Mouse (Mus musculus): Measurements from ENCODE around the gene Psma6. TPM values are rescaled to one million over a fixed set of nuclear protein-coding genes. Genes with fewer than 3 reads are reported as not detected.
"Not testable (repeated sequence)": the region's sequence is repeated elsewhere in the genome, so short reads cannot be mapped to it uniquely, and the experiment has no call there.

Gene Psma6
- polyA plus RNA-seq, 1 experiment from 2014 or later = 465 TPM

GRCm38 (mm10) chr12:55377610-55377980 lies 6.4 kb upstream of the Psma6 start:
- Histone ChIP-seq H3K27me3 (no peaks in the 10 kb centered on the region), H3K4me1 (replicated peaks) (no peaks in the 10 kb centered on the region), H3K36me3 (peaks cover 16% of the 10 kb centered on the region; the same call in 1 of the 2 replicates), H3K27ac (no peak overlapping the region), H3K4me3 (replicated peaks) (no peak overlapping the region), H3K4me2 (replicated peaks) (no peak overlapping the region), H3K9me3 (no peaks in the 10 kb centered on the region), H3K9ac (replicated peaks) (no peak overlapping the region)
- WGBS = 75% methylated on average over 6 of the region's 6 CpGs
- ATAC-seq = no peak

DNA sequence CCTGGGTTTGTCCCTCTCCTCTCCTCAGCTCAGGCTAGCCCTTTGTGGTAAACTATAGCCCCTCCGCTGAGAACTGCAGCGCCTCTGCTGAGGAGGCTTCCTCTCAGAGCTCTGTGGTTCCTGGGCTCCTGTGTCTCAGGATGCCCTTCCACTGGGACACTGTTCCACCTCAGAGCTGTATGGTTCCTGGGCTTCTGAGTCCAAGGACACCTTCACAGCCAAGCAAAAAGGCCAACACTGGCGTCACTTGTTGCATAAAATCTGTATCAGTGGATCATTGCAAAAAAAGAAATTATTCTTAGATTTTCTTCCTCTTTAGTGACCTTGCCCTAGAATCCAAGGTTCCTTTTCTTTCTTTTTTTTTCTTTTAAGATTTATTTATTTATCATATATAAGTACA lies 804 bp downstream of the Psma6 start:
- WGBS = 95% methylated on average over 3 of the region's 3 CpGs
- Histone ChIP-seq H3K4me3 (replicated peaks) (no peak overlapping the region), H3K27ac (no peak overlapping the region), H3K9me3 (no peaks in the 10 kb centered on the region), H3K4me2 (replicated peaks) (no peak overlapping the region), H3K9ac (replicated peaks) (no peak overlapping the region), H3K27me3 (no peaks in the 10 kb centered on the region), H3K4me1 (replicated peaks) (peaks cover 3% of the 10 kb centered on the region; the same call in 1 of the 2 replicates), H3K36me3 (peaks cover 9% of the 10 kb centered on the region; the same call in 1 of the 2 replicates)
- ATAC-seq = no peak

DNA sequence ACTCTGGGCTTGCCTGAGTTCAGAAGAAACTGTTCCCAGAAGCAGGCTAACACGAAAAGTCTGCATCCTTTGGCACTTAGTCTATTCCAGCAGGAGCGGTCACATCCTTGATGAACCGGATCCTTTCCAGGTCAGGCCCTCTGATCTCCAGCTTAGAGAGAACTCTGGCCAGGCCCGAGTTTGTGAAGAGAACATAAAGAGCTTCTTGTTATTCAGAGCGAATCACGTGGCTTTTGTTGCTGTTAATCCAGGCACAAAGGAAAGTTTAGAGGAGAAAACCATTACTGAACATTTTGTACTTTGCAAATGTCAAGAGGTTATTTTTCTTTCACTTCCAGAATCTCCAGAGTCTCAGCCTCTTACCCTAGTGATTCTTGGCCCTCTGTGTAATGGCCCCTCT lies 1.9 kb downstream of the Psma6 start:
- peaks cover 3% of the 10 kb centered on the region; the same call in 1 of the 2 replicates for H3K4me1 ChIP-seq (replicated peaks)
- WGBS = 10% methylated on average over 6 of the region's 6 CpGs
- no peak overlapping the region for H3K4me3 ChIP-seq (replicated peaks)
- H3K9me3 ChIP-seq = no peaks in the 10 kb centered on the region
- no peak overlapping the region for H3K9ac ChIP-seq (replicated peaks)
- no peak overlapping the region for H3K4me2 ChIP-seq (replicated peaks)
- peaks cover 9% of the 10 kb centered on the region; the same call in 1 of the 2 replicates for H3K36me3 ChIP-seq
- no peak for ATAC-seq
- H3K27me3 ChIP-seq = no peaks in the 10 kb centered on the region
- H3K27ac ChIP-seq = no peak overlapping the region

DNA sequence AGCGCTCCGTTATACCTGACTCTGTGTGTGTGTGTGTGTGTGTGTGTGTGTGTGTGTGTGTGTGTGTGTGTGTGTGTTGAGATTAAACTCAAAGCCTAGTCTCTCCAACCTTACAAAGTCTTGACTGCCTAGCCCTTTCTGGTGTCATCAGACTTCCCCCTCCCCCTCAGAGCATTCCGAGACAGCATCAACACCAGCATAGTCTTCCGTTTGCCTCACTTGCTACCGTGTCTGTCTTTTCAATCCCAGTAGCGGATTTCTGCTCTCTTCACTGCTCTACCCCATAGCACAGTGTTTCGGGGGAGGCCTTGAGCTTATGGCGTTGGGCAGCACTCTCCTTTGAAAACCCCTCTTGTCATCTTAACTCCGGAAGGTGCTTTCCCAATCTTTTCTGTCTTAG lies 2.4 kb downstream of the Psma6 start:
- ATAC-seq = no peak
- 56% methylated on average over 9 of the region's 9 CpGs for WGBS
- H3K4me1 ChIP-seq (replicated peaks) = peaks cover 3% of the 10 kb centered on the region; the same call in 1 of the 2 replicates

DNA sequence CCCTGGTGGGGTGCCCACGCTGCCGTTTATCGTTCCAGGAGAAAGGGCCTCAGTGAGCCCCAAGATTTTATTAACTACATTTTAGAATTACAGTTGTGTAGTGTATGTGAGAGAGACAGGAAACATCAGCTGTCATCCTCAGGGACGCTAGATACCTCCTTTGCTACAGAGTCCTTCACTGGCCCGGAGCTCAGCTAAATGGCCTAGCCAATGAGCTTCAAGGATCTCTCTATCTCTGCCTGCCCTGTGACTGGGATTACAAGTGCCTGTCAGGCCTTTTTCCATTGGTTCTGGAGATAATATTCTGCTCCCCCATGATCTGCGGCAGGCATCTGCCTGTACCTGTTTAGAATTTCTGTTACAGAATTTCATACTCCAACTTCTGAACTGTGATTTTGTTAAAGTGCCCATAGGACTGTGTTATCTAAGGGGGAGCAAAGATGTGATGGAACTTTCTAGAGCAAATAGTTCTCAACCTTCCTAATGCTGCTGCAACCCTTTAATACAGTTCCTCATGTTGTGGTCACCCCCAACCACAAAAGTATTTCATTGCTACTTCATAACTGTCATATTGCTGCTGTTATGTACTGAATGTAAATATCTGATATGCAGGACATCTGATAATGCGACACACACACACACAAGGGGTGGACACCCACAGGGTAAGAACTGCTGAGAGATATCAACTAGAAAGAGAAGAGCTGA lies 3.2 kb downstream of the Psma6 start:
- H3K9ac ChIP-seq (replicated peaks) = no peak overlapping the region
- no peaks in the 10 kb centered on the region for H3K27me3 ChIP-seq
- WGBS = 83% methylated on average over 7 of the region's 7 CpGs
- peaks cover 3% of the 10 kb centered on the region; the same call in 1 of the 2 replicates for H3K4me1 ChIP-seq (replicated peaks)
- H3K4me2 ChIP-seq (replicated peaks) = no peak overlapping the region
- H3K36me3 ChIP-seq = peaks cover 6% of the 10 kb centered on the region; the same call in 1 of the 2 replicates
- no peak for ATAC-seq
- H3K9me3 ChIP-seq = no peaks in the 10 kb centered on the region
- H3K4me3 ChIP-seq (replicated peaks) = no peak overlapping the region
- no peak overlapping the region for H3K27ac ChIP-seq

More for the DNA sequence above, 2.4 kb downstream of the Psma6 start:
- H3K27ac ChIP-seq = no peak overlapping the region
- no peak overlapping the region for H3K9ac ChIP-seq (replicated peaks)
- H3K27me3 ChIP-seq = no peaks in the 10 kb centered on the region
- no peaks in the 10 kb centered on the region for H3K9me3 ChIP-seq
- H3K4me3 ChIP-seq (replicated peaks) = no peak overlapping the region
- no peak overlapping the region for H3K4me2 ChIP-seq (replicated peaks)
- H3K36me3 ChIP-seq = peaks cover 9% of the 10 kb centered on the region; the same call in 1 of the 2 replicates

GRCm38 (mm10) chr12:55387788-55388465 lies 3.9 kb downstream of the Psma6 start:
- no peak for ATAC-seq
- H3K9me3 ChIP-seq = no peaks in the 10 kb centered on the region
- H3K36me3 ChIP-seq = no peaks in the 10 kb centered on the region
- no peaks in the 10 kb centered on the region for H3K27me3 ChIP-seq
- no peak overlapping the region for H3K4me3 ChIP-seq (replicated peaks)
- H3K9ac ChIP-seq (replicated peaks) = no peak overlapping the region
- H3K27ac ChIP-seq = no peak overlapping the region
- no peak overlapping the region for H3K4me2 ChIP-seq (replicated peaks)
- WGBS = 70% methylated on average over 11 of the region's 11 CpGs
- peaks cover 3% of the 10 kb centered on the region; the same call in 1 of the 2 replicates for H3K4me1 ChIP-seq (replicated peaks)

DNA sequence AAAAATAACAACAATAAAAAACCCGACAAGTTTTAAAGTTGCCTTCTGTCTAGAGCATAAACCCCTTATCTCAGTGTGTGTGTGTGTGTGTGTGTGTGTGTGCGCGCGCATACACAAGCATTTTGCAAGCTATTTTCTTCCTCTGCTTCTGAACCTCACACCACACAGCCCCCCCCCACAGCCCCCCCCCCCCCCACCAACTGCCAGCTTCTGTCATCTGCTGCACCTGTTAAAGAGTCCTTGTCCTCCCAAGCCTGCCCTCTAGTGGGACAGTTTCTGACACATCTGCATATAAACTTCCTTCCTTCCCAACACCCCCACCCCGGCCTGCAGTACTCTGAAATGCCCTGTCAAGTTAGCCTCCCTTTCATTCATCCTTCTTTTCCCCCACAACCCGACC lies 4.5 kb downstream of the Psma6 start:
- no peak overlapping the region for H3K4me3 ChIP-seq (replicated peaks)
- H3K4me1 ChIP-seq (replicated peaks) = peaks cover 3% of the 10 kb centered on the region; the same call in 1 of the 2 replicates
- no peak overlapping the region for H3K27ac ChIP-seq
- H3K4me2 ChIP-seq (replicated peaks) = no peak overlapping the region
- H3K36me3 ChIP-seq = no peaks in the 10 kb centered on the region
- 67% methylated on average over 6 of the region's 6 CpGs for WGBS
- ATAC-seq = no peak
- no peaks in the 10 kb centered on the region for H3K27me3 ChIP-seq
- no peak overlapping the region for H3K9ac ChIP-seq (replicated peaks)
- H3K9me3 ChIP-seq = no peaks in the 10 kb centered on the region

DNA sequence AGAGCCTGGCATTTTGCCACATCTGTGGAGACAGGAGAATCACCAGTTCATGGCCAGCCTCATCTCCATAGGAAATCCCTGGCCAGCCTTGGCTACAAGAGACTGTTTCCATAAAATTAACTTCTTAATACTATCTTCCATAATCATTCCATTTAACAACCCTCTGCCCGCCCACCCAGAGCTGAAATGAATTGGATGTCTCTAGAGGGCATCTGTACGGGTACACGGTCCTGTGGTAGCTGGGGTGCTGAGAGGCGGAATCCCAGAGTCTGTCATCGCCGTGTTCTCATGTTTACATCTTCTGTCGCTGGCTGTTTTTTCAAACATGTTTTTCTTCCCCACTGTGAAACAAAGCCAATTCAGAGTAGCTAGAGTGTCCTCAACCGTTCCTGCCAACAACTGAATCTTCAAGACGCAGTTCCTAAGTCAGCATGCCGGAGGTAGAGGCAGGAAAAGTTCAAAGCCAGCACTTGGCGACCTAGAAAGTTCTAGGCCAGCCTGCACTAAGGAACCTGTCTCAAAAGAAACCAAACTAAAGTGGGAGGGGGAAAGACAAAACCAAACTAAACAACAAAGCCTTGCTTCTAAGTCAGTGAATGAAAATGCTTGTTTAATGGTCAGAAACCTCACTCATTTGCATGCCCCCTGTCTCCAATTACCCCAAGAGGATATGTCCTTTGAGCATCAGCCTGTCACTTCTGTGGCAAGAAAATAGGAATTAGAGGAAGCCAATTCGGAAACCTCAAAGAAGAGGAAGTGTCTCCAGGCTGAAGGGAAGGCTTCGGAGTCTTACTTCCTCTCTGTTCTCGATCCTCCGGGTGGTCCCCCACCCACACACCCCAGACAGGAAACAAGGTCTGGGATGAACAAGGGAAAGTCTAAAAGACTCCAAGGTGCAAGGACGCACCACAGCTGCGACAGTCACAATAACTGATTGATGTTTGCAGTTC lies 5.4 kb downstream of the Psma6 start:
- Histone ChIP-seq H3K4me1 (replicated peaks) (peaks cover 3% of the 10 kb centered on the region; the same call in 1 of the 2 replicates), H3K36me3 (no peaks in the 10 kb centered on the region), H3K27me3 (no peaks in the 10 kb centered on the region), H3K4me3 (replicated peaks) (no peak overlapping the region), H3K9me3 (no peaks in the 10 kb centered on the region), H3K4me2 (replicated peaks) (no peak overlapping the region), H3K9ac (replicated peaks) (no peak overlapping the region), H3K27ac (no peak overlapping the region)
- no peak for ATAC-seq
- 88% methylated on average over 17 of the region's 17 CpGs for WGBS

DNA sequence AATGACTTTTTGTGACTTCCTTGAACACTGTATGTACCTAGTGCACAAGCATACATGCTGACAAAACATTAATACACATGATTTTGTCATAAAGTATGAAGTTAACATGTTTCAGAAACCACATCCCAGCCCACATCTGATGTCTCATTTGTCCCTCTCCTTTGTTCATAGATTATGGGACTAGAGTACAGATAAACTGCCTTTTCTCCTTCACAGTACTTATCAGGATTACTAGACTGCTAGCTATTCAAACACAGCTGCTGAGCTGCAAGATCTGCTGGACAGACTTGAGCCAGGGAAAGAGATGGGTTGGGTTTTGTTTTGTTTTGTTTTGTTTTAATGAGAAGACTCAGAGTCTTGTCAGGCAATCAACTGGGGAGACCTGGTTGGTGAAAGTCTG lies 8.1 kb downstream of the Psma6 start:
- Histone ChIP-seq H3K9me3 (no peaks in the 10 kb centered on the region), H3K4me2 (replicated peaks) (no peak overlapping the region), H3K36me3 (no peaks in the 10 kb centered on the region), H3K4me3 (replicated peaks) (no peak overlapping the region), H3K4me1 (replicated peaks) (no peaks in the 10 kb centered on the region), H3K9ac (replicated peaks) (no peak overlapping the region), H3K27me3 (no peaks in the 10 kb centered on the region), H3K27ac (no peak overlapping the region)
- ATAC-seq = no peak

- no peak overlapping the region for H3K27ac ChIP-seq
- H3K36me3 ChIP-seq = no peaks in the 10 kb centered on the region
- ATAC-seq = no peak
- H3K4me3 ChIP-seq (replicated peaks) = no peak overlapping the region
- WGBS = 84% methylated on average over 11 of the region's 11 CpGs
- no peak overlapping the region for H3K4me2 ChIP-seq (replicated peaks)
- no peaks in the 10 kb centered on the region for H3K27me3 ChIP-seq
- H3K4me1 ChIP-seq (replicated peaks) = peaks cover 5% of the 10 kb centered on the region
- H3K9me3 ChIP-seq = no peaks in the 10 kb centered on the region
- H3K9ac ChIP-seq (replicated peaks) = no peak overlapping the region
Measured at GRCm38 (mm10) chr12:55392733-55393577, 8.9 kb downstream of the Psma6 start.

- not testable (repeated sequence) for H3K27me3 ChIP-seq; H3K27ac ChIP-seq; H3K4me3 ChIP-seq (replicated peaks); H3K9me3 ChIP-seq; ATAC-seq; H3K9ac ChIP-seq (replicated peaks); H3K4me2 ChIP-seq (replicated peaks); H3K36me3 ChIP-seq
- peaks cover 18% of the 10 kb centered on the region for H3K4me1 ChIP-seq (replicated peaks)
- 92% methylated on average over 14 of the region's 14 CpGs for WGBS
Measured at GRCm38 (mm10) chr12:55395601-55396000, 11.6 kb downstream of the Psma6 start.

Measured in midbrain, embryonic 13.5 days (tissue).